Mouse (Mus musculus) hindbrain, postnatal 0 days (tissue): ENCODE measurements at regions not wholly inside any gene's neighbourhood (a gene's known extent, or its start where the extent isn't known, plus 50 kb on each side); places are given as distances from the start of the nearest gene placed in this dataset.

Experiments used
- ATAC-seq: fragments of 200-750 bp; cut with Nextera tagmentation; 2 replicates; pipeline ENCODE4 v1.8.0; 2017; ENCODE audit warnings: mild to moderate bottlenecking, moderate TSS enrichment, moderate library complexity
- DNase-seq: peaks from one replicate; pipeline ENCODE4 v3.0.0-alpha.2; 2015; ENCODE audit warnings: low spot score
- H3K27ac ChIP-seq: fragments of 300-500 bp; sonication (generic); 2 replicates; pipeline ENCODE4 v1.5.1; 2014; ENCODE audit warnings: mild to moderate bottlenecking
- H3K27me3 ChIP-seq: fragments of 300-500 bp; sonication (generic); 2 replicates; pipeline ENCODE4 v1.6.1; 2014; ENCODE audit warnings: low read length, mixed read lengths; ENCODE audit not compliant: insufficient read depth
- H3K36me3 ChIP-seq: fragments of 300-500 bp; sonication (generic); 2 replicates; pipeline ENCODE4 v1.6.1; 2014; ENCODE audit warnings: low read length, mixed read lengths; ENCODE audit not compliant: insufficient read depth
- H3K4me1 ChIP-seq: fragments of 300-500 bp; sonication (generic); 2 replicates; pipeline ENCODE4 v1.6.1; 2014; ENCODE audit warnings: antibody characterized with exemption, low read length, mixed read lengths; ENCODE audit not compliant: insufficient read depth
- H3K4me2 ChIP-seq: fragments of 300-500 bp; sonication (generic); 2 replicates; pipeline ENCODE4 v1.6.1; 2014; ENCODE audit warnings: low read depth, mild to moderate bottlenecking, low read length, moderate library complexity, mixed read lengths
- H3K4me3 ChIP-seq: fragments of 300-500 bp; sonication (generic); 2 replicates; pipeline ENCODE4 v1.5.1; 2014; ENCODE audit warnings: low read length
- H3K9ac ChIP-seq: fragments of 300-500 bp; sonication (generic); replicated peaks from 2 replicates; pipeline ENCODE4 v1.6.1; 2014; ENCODE audit warnings: mild to moderate bottlenecking, low read length, moderate library complexity, mixed read lengths
- H3K9me3 ChIP-seq: fragments of 300-500 bp; sonication (generic); 2 replicates; pipeline ENCODE4 v1.6.1; 2016; ENCODE audit warnings: low read length, mixed read lengths
- CTCF ChIP-seq: IDR thresholded peaks from 2 replicates; pipeline ENCODE4 v1.5.1; 2016; ENCODE audit warnings: antibody characterized with exemption, control low read depth, low read depth
- WGBS: fragments of 180-500 bp; shearing (Covaris S2); extraction: QIAGEN DNeasy Blood & Tissue Kit; methylation state at CpG from one replicate; pipeline ENCODE4 v1.1.7; 2014; 5-methylcytosine and 5-hydroxymethylcytosine counted together

- Histone ChIP-seq H3K4me3 (no peak overlapping the region), H3K9ac (no peak overlapping the region), H3K36me3 (no peaks in the 10 kb centered on the region), H3K27me3 (no peaks in the 10 kb centered on the region), H3K4me1 (no peaks in the 10 kb centered on the region), H3K27ac (no peak overlapping the region), H3K4me2 (no peak overlapping the region), H3K9me3 (no peaks in the 10 kb centered on the region)
- TF ChIP-seq CTCF, result no peak
- no peak for DNase-seq
- 73% methylated on average over 4 of the region's 4 CpGs for WGBS
- ATAC-seq, result no peak
Measured at GRCm38 (mm10) chr1:41825223-41825622, 870.3 kb upstream of the Pou3f3 start.

DNA sequence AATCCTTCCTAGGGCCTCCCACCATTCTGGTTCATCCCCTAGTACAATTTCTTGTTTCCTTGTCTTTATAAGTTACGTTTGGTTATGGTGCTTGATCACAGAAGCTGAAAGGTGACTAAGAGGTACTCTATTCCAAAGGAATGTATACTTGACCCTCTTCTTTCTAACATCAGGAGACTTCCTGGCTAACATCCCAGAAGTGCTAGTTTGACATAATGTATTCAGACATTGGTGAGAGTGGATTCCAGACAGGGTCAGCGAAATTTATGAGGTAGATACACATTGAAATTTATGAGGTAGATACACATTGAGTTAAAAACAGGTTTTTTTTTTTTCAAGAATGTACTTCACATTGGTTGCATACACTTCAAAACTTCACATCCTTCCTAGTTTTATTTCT lies 863.9 kb upstream of the Pou3f3 start:
- TF ChIP-seq CTCF, result no peak
- ATAC-seq, result no peak
- 78% methylated on average over 2 of the region's 2 CpGs for WGBS
- Histone ChIP-seq H3K9ac (no peak overlapping the region), H3K27me3 (no peaks in the 10 kb centered on the region), H3K27ac (no peak overlapping the region), H3K36me3 (no peaks in the 10 kb centered on the region), H3K9me3 (no peaks in the 10 kb centered on the region), H3K4me3 (no peak overlapping the region), H3K4me2 (no peak overlapping the region), H3K4me1 (no peaks in the 10 kb centered on the region)
- DNase-seq, result peak; percentile 8
